Mouse (Mus musculus): ENCODE results near the gene Sult2a2.
"Not testable (repeated sequence)": the region's sequence is repeated elsewhere in the genome, so short reads cannot be mapped to it uniquely, and the experiment has no call there.

Sult2a2 gene

DNA sequence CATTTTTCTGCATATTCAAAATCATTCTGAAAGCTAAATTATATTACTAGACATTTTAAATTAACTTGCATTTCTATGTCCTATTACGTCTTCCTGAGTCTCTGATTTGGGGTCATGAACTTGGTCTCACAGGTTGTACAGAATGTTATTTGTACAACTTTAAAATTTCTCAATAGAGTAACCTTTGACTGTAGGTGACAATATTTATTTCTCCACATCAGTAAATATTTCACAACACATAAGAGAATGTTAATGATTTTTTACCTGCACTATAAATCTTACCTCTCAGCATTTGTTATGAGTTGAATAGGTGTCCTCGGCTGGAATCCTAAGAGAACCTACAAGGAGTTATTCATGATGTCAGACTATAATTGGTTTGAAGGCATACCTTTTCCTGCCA lies at the start of gene Sult2a2:
Sult2a2 (plus strand) TSS at position 301 of the 400 bp plus-strand sequence.
- DNase-seq (ENCODE audit: low spot score), result not testable (repeated sequence)

DNA sequence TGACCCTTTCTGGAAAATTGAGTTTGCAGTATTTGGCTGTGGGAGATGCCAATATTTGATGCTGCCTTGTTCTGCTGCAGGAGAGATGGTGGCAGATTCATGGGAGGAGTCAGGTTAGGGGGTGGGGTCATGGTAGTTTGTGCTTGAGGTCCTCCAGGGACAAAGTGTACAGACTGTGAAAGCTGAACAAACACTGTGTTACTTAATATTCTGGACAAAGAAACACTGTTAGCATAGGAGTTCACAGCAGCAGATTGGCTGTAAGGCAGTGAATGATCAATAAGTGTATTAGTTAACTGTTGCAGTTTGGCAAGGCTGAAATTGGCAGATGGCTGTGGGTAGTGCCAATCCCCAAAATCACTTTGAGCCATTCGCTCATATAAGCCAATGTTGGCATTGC lies 80.6 kb downstream of the Sult2a2 start:
- DNase-seq (ENCODE audit: low spot score), result no peak

Measured in ovary, postnatal 10 days (tissue).